Mouse (Mus musculus) hindlimb bud, embryonic 11.5 days (tissue): ENCODE measurements around the gene Agbl4.
A peak's percentile ranks its signal among the peaks of the same experiment; 100 is the strongest.

Experiments
- DNase-seq: peaks from one replicate; pipeline ENCODE4 v3.0.0-alpha.2; 2012; ENCODE audit warnings: low read depth, low spot score; ENCODE audit errors: extremely low spot score

Gene Agbl4

GRCm38 (mm10) chr4:111255499-111255898 lies 858.0 kb downstream of the Agbl4 start:
- DNase-seq = no peak

- DNase-seq = no peak
Observed at GRCm38 (mm10) chr4:111256931-111257330, 859.5 kb downstream of the Agbl4 start.

- no peak for DNase-seq
Observed at GRCm38 (mm10) chr4:111280936-111281335, 883.5 kb downstream of the Agbl4 start.

GRCm38 (mm10) chr4:111281836-111282235 lies 884.4 kb downstream of the Agbl4 start:
- no peak for DNase-seq

GRCm38 (mm10) chr4:111284625-111285024 lies 887.2 kb downstream of the Agbl4 start:
- no peak for DNase-seq

- DNase-seq = no peak
Observed at GRCm38 (mm10) chr4:111294528-111295241, 897.2 kb downstream of the Agbl4 start.

GRCm38 (mm10) chr4:111306518-111306917 lies 909.1 kb downstream of the Agbl4 start:
- no peak for DNase-seq

- DNase-seq = no peak
Observed at GRCm38 (mm10) chr4:111307166-111307565, 909.7 kb downstream of the Agbl4 start.

GRCm38 (mm10) chr4:111307633-111308032 lies 910.2 kb downstream of the Agbl4 start:
- DNase-seq = no peak

GRCm38 (mm10) chr4:111308572-111309288 lies 911.3 kb downstream of the Agbl4 start:
- DNase-seq = no peak

GRCm38 (mm10) chr4:111327094-111327493 lies 929.6 kb downstream of the Agbl4 start:
- no peak for DNase-seq

GRCm38 (mm10) chr4:111327760-111328373 lies 930.4 kb downstream of the Agbl4 start:
- no peak for DNase-seq

GRCm38 (mm10) chr4:111329501-111329900 lies 932.0 kb downstream of the Agbl4 start:
- no peak for DNase-seq

GRCm38 (mm10) chr4:111332864-111333263 lies 935.4 kb downstream of the Agbl4 start:
- no peak for DNase-seq

GRCm38 (mm10) chr4:111349965-111350364 lies 952.5 kb downstream of the Agbl4 start:
- DNase-seq = no peak

GRCm38 (mm10) chr4:111350615-111351525 lies 953.4 kb downstream of the Agbl4 start:
- DNase-seq = no peak

GRCm38 (mm10) chr4:111356584-111357115 lies 959.2 kb downstream of the Agbl4 start:
- peak; percentile 58 for DNase-seq

GRCm38 (mm10) chr4:111357176-111357575 lies 959.7 kb downstream of the Agbl4 start:
- peak; percentile 83 for DNase-seq

GRCm38 (mm10) chr4:111364199-111364598 lies 966.7 kb downstream of the Agbl4 start:
- no peak for DNase-seq

GRCm38 (mm10) chr4:111367771-111368170 lies 970.3 kb downstream of the Agbl4 start:
- DNase-seq = no peak

GRCm38 (mm10) chr4:111377159-111377558 lies 979.7 kb downstream of the Agbl4 start:
- no peak for DNase-seq
